Mouse (Mus musculus): ENCODE measurements around the gene Ryr2. TPM values are rescaled to one million over a fixed set of nuclear protein-coding genes. Genes with fewer than 3 reads are reported as not detected.

Ryr2 gene
- total RNA-seq, 2 experiments from 2014 or later: 132 to 134 TPM

GRCm38 (mm10) chr13:11912208-11912607 lies 194.5 kb downstream of the Ryr2 start:
- intact Hi-C loops (cut with DNase I): no loop called here

GRCm38 (mm10) chr13:11908123-11908522 lies 198.6 kb downstream of the Ryr2 start:
- DNase-seq (ENCODE audit: extremely low spot score in 1 of 2, low spot score in 2 of 2): no peak
- intact Hi-C loops (cut with DNase I): no loop called here

More at GRCm38 (mm10) chr13:11912208-11912607, 194.5 kb downstream of the Ryr2 start:
- DNase-seq (ENCODE audit: extremely low spot score in 1 of 2, low spot score in 2 of 2): no peak

- DNase-seq (ENCODE audit: extremely low spot score in 1 of 2, low spot score in 2 of 2): no peak
- intact Hi-C loops (cut with DNase I): no loop called here
Observed at GRCm38 (mm10) chr13:11905126-11905525, 201.6 kb downstream of the Ryr2 start.

- DNase-seq (ENCODE audit: extremely low spot score in 1 of 2, low spot score in 2 of 2): no peak
- intact Hi-C loops (cut with DNase I): no loop called here
Observed at GRCm38 (mm10) chr13:11903272-11903671, 203.5 kb downstream of the Ryr2 start.

GRCm38 (mm10) chr13:11902856-11903255 lies 203.9 kb downstream of the Ryr2 start:
- no peak for DNase-seq (ENCODE audit: extremely low spot score in 1 of 2, low spot score in 2 of 2)

GRCm38 (mm10) chr13:11900631-11901030 lies 206.1 kb downstream of the Ryr2 start:
- DNase-seq (ENCODE audit: extremely low spot score in 1 of 2, low spot score in 2 of 2): no peak
- intact Hi-C loops (cut with DNase I): no loop called here

More at GRCm38 (mm10) chr13:11902856-11903255, 203.9 kb downstream of the Ryr2 start:
- intact Hi-C loops (cut with DNase I): no loop called here

- DNase-seq (ENCODE audit: extremely low spot score in 1 of 2, low spot score in 2 of 2): no peak
- intact Hi-C loops (cut with DNase I): no loop called here
Observed at GRCm38 (mm10) chr13:11895631-11896030, 211.1 kb downstream of the Ryr2 start.

GRCm38 (mm10) chr13:11891739-11892138 lies 215.0 kb downstream of the Ryr2 start:
- no peak for DNase-seq (ENCODE audit: extremely low spot score in 1 of 2, low spot score in 2 of 2)
- intact Hi-C loops (cut with DNase I): no loop called here

GRCm38 (mm10) chr13:11891115-11891514 lies 215.6 kb downstream of the Ryr2 start:
- DNase-seq (ENCODE audit: extremely low spot score in 1 of 2, low spot score in 2 of 2): peak in 1 of 2 experiments; percentile 12
- intact Hi-C loops (cut with DNase I): no loop called here

GRCm38 (mm10) chr13:11884175-11884574 lies 222.6 kb downstream of the Ryr2 start:
- peak in 1 of 2 experiments; percentile 42 for DNase-seq (ENCODE audit: extremely low spot score in 1 of 2, low spot score in 2 of 2)
- intact Hi-C loops (cut with DNase I): no loop called here

- intact Hi-C loops (cut with DNase I): no loop called here
Observed at GRCm38 (mm10) chr13:11882359-11882758, 224.4 kb downstream of the Ryr2 start.

GRCm38 (mm10) chr13:11880503-11881227 lies 226.1 kb downstream of the Ryr2 start:
- DNase-seq (ENCODE audit: extremely low spot score in 1 of 2, low spot score in 2 of 2): no peak
- intact Hi-C loops (cut with DNase I): no loop called here

More at GRCm38 (mm10) chr13:11882359-11882758, 224.4 kb downstream of the Ryr2 start:
- DNase-seq (ENCODE audit: extremely low spot score in 1 of 2, low spot score in 2 of 2): no peak

GRCm38 (mm10) chr13:11879037-11879436 lies 227.7 kb downstream of the Ryr2 start:
- intact Hi-C loops (cut with DNase I): no loop called here
- no peak for DNase-seq (ENCODE audit: extremely low spot score in 1 of 2, low spot score in 2 of 2)

GRCm38 (mm10) chr13:11874852-11875251 lies 231.9 kb downstream of the Ryr2 start:
- DNase-seq (ENCODE audit: extremely low spot score in 1 of 2, low spot score in 2 of 2): no peak
- intact Hi-C loops (cut with DNase I): no loop called here

GRCm38 (mm10) chr13:11869971-11870370 lies 236.8 kb downstream of the Ryr2 start:
- intact Hi-C loops (cut with DNase I): loop anchor here (10.0 kb wide), 1 partner anchor 235 kb away; the partner anchor contains the start of gene Ryr2
- no peak for DNase-seq (ENCODE audit: extremely low spot score in 1 of 2, low spot score in 2 of 2)

- no peak for DNase-seq (ENCODE audit: extremely low spot score in 1 of 2, low spot score in 2 of 2)
- intact Hi-C loops (cut with DNase I): loop anchor here (10.0 kb wide), 1 partner anchor 235 kb away; the partner anchor contains the start of gene Ryr2
Observed at GRCm38 (mm10) chr13:11869486-11869885, 237.3 kb downstream of the Ryr2 start.

- intact Hi-C loops (cut with DNase I): loop anchor here (10.0 kb wide), 1 partner anchor 236 kb away; the partner anchor contains the start of gene Ryr2
- no peak for DNase-seq (ENCODE audit: extremely low spot score in 1 of 2, low spot score in 2 of 2)
Observed at GRCm38 (mm10) chr13:11868979-11869378, 237.8 kb downstream of the Ryr2 start.

- DNase-seq (ENCODE audit: extremely low spot score in 1 of 2, low spot score in 2 of 2): no peak
- intact Hi-C loops (cut with DNase I): loop anchor here (10.0 kb wide), 1 partner anchor 237 kb away; the partner anchor contains the start of gene Ryr2
Observed at GRCm38 (mm10) chr13:11868056-11868455, 238.7 kb downstream of the Ryr2 start.

- intact Hi-C loops (cut with DNase I): loop anchor here (10.0 kb wide), 1 partner anchor 240 kb away; the partner anchor contains the start of gene Ryr2
- DNase-seq (ENCODE audit: extremely low spot score in 1 of 2, low spot score in 2 of 2): no peak
Observed at GRCm38 (mm10) chr13:11865261-11865660, 241.5 kb downstream of the Ryr2 start.

- no peak for DNase-seq (ENCODE audit: extremely low spot score in 1 of 2, low spot score in 2 of 2)
- intact Hi-C loops (cut with DNase I): no loop called here
Observed at GRCm38 (mm10) chr13:11851691-11852090, 255.1 kb downstream of the Ryr2 start.
